Mouse (Mus musculus) embryo, embryonic 11.5 days (tissue): Measurements from ENCODE around the gene Foxl1.
"Not testable (repeated sequence)": the region's sequence is repeated elsewhere in the genome, so short reads cannot be mapped to it uniquely, and the experiment has no call there.

Source experiments
- DNase-seq: peaks from one replicate; pipeline ENCODE4 v3.0.0-alpha.2; 2012; ENCODE audit warnings: low read depth, low spot score

Gene Foxl1

DNA sequence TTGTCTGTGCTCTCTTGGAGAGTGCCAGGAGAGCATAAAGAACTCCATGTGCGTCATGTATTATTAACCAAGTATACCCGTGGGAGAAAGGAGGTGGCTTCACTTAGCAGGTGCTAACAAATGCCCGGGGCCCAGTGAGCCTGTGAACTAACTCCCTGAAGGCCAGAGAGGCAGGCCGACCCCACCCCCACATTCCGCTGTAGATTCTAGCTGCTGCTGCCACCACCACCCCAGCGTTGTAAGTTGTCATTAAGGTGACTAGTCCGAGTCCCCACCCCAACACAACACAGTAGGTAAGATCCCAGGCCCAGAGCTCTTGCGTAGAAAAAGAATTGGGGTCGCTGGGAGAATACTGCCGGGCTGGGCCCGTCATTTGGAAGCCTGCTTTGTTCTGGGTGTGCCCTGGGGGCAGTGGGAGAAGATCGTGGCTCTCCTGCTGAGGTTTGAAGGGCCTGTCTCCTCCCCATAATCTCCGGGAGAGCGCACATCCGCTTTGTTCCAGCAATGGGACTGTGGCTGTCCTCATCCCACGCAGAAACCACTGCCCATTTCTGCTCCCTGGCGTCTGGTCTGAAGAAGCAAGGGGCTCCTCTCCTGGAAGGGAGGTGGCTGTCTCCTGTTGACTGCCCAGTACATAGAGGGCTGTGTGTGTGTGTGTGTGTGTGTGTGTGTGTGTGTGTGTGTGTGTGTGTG, 3.0 kb upstream of the Foxl1 start:
- DNase-seq = no peak

DNA sequence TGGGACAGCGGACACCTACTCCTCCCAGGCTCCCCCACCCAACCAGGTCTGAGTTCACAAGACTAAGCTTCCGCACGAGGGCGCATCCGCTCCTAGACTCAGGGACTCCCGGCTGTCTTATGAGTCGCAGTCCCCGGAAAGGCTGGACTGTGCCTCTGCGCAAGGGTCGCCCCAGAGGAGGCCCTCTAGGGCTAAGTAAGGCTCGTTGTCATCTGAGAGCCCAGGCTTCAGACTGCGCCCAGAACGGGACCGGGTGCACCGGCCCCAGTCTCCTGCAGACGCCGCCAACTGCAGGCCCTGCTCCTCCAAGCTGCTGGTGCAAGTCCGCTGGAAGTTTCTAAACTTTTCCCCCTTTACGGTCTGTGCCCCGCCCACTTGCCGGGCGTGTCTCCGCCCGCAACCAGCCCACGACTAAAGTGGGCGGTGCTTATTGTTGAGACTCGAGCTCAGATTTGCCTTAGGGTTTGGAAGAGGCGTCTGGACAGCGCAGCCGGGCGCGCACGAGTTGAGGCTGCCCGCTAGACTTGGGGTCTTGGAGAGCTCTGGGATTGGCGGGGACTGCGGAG, 2.3 kb upstream of the Foxl1 start:
- peak; percentile 85 for DNase-seq

DNA sequence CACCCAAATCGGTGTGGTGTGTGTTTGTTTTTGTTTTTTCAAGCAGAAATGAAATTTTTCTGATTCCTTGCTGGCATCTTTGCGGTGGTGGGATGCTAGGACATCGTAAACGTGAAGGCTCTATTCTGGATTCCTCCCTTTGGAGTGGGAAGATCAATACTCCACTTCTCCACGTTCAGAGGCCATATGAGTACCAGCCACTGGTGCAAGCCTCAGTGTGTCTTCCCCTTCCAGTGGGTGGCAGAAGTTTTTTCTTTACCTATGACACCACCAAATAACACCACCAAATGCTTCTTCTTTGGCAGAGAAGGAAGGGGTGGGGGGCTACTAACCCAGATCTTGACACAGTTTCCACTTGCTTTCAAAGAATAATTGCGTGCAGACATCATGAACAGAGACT, 1.5 kb upstream of the Foxl1 start:
- DNase-seq = no peak

DNA sequence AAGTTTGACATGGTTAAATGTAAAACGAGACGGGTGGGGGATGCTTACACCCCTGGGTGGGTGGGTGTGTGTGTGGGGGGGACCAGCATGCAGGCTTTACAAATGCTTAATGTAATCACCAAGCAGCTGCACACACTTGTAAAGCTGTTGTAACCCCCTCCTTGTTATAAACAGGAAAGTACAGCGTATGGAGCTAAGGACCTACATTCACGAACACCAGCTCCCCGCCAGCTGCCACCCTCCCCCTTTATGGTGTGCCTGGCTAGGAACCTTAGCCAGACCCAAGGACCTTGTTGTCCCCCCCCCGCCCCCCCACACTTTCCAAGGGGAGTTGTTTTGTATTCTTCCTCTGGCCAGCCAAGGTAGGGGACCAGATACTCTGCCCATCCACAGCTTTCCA, 1.0 kb upstream of the Foxl1 start:
- DNase-seq = no peak

DNA sequence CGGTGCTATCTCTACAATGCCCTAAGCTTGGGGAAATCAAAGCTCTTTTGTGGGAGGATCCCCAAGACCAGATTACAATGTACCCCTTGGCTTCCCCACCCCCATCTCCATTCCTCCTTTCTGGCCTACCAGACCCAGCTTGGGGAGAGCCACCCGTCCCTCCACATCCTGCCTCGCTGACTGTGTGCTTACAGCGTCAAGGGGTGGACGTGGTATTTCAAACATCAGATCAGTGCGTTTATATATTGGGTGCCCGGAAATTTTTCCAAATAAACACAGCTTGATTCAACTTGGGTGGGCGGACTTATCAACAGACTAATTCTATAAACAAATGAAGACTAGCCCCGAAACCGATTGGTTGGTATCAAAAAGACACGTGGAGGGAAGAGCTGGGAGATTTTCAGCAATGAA, 444 bp upstream of the Foxl1 start:
- no peak for DNase-seq

DNA sequence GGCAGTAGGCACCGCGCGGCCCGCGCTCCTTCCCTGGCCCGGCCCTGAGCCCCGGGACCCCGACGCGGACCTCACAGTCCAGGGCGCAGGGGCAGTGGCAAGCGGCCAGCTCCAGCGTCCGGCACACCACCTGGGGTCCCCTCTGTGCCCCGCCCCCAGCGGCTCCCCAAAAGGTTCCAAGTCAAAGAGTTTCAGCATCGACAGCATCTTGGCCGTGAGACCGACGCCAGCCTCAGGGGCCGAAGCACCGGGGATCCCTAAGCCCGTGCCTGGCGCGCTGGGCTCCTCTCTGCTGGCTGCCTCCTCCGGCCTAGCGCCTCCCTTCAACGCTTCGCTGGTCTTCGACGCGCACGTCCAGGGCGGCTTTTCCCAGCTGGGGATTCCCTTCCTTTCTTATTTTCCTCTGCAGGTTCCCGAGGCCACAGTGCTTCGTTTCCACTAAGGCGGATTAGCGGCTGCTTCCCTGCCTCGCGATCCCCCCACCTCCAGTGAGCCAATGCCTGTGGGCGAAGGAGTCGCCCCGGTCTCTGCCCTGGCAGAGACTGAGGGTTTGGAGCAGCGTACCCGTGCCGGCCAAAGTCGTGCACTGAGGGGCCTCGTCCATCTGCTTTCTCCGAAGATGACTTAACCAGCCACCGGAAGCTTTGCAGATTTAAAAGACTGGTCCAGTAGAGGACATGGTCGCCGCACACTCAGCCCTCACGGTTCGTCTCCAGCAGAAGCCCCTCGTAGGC, 958 bp downstream of the Foxl1 start:
- no peak for DNase-seq

DNA sequence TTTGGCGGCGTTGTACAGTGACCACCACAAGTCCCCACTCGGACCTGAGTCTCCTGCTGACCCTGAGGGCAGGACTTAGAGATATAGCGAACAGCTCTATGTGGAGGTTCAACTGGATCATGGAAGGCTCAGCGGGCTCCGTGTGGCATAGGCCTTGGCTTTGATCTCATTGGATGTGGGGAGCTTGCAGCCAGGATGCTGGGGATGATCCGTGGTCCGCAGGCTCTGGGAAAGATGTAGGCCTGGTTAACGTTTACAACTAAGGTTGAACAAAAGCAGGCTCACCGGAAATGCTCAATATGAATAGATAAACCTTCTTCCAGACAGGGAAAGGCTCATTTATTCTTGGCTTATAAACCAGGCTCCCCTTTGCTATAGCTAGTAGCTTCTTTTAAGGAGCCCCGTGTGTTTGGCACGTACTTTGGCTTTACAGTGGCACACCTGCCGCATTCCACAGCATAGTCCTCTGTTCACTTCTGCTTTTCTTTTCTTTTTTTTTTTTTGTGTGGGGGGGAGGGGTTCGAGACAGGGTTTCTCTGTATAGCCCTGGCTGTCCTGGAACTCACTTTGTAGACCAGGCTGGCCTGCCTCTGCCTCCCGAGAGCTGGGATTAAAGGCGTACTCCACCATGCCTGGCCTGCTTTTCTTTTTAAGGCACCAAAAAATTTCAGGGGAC, 1.7 kb downstream of the Foxl1 start:
- DNase-seq = no peak

DNA sequence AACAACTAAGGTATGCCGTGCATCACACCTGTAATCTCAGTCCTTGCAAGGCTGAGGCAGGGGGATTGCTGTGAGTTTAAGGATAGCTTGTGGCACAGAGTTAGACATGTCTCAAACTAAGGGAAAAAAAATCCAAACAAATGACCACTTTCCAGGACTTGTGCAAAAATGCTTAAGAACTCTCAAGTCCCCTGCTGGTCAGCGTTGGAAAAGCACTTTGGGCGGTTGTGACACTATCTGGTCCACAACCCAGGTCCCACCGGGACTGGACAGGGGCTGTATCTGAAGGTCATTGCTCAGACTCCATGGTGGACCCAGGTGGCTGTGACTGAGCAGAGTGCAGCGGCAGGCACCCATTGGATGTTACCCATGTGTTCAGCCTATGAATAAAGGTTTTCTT, 2.8 kb downstream of the Foxl1 start:
- DNase-seq = no peak

DNA sequence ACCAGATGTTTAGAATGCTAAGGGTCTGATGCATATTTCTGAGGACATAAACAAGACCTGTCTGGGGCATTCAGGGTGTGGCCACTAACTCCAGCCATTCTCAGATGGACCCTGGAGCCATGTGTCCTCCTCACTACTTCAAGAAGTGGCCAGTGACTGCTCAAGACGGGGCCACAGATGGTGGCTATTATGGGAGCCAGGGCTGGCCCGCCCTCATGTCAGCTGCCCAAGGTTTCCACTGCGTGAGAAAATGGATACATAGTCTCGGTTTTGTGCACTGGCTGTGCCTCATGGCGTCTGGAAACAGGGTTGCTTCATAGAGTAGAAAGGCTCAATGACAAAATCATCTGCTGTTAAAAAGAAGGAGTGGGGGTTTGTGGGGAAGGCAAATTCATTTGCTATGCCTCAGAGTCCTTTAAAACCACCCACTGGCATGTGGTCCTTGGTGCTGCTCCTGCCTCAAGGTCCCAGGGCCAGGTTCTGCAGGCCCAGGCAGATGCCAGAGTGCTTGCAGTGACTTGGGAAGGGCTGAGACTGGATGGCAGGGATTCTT, 5.3 kb downstream of the Foxl1 start:
- DNase-seq = no peak

DNA sequence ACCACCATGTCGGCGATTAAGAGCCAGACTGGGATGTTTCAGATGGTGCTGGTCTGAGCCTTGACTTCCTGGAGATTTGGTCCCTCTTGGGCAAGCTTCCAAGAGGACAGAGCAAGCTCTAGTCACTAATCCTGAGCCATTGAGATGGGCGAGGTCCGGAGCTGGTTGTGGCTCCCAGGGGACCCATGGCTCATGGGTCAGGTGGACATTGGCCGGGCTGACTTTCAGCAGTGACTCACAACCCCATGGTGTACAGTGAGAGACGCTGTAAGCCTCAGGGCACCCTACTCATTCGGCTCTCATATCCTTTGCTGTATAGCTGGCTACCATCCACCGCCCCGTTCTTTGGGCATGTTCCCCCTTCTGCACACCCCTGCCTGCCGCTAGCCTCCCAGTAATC, 6.4 kb downstream of the Foxl1 start:
- DNase-seq = no peak

DNA sequence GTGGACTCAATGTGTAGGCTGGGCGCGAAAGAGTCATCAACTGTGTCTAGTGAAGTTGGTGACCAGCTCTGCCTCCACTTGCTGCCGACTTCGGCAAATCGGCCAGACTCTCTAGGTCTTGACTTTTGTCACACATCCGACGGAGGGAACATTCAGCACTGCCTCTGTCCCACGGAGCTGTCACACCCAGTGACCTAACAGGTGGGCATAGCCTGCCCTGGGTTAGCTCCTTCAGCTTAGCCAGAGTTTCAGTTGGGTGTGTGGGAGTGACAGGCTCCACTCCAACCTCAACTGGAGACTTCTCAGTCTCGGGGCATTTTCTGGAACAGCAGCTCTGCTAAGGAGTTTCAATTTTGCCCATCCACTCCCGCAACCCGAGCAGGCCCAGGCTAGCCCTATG, 6.8 kb downstream of the Foxl1 start:
- no peak for DNase-seq

DNA sequence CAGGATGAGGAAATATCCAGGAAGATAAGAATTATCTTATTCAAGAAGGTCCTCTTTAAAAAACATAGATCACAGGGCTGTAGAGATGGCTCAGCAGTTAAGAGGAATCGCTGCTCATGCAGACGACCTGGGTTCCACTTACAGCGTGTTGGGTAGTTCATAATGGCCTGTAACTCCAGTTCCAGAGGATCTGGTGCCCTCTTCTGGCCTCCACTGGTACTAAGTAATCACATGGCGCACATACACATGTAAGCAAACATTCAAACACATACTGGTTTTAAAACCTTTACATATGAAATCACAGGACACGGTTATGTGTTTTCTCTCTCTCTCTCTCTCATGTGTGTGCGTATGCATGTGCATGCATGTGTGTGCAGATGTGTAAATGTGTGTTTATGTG, 9.1 kb downstream of the Foxl1 start:
- DNase-seq = no peak

DNA sequence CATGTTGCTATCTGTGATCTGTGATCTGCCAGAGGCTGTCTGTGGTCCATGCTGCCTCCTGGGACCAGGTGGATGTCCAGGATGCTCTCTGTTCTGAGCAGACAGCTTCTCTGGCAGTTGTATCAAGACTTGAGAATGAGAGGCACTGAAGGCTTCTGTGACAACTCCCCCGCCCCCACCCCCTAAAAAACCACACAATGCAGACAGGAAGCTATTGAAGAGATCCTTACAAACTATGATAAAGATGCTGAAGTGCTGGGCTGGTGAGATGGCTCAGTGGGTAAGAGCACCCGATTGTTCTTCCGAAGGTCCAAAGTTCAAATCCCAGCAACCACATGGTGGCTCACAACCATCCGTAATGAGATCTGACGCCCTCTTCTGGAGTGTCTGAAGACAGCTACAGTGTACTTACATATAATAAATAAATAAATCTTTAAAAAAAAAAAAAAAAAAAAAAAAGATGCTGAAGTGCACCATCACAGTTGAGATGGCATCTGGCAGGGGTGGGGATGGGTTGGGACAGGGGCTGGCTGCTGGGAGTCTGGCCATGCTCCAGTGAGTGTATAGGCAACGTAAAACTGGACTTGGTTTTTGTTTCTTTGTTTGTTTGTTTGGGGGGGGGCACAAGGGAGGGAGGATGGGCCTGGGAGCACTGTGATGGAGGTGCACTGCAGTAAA, 17.9 kb downstream of the Foxl1 start:
- not testable (repeated sequence) for DNase-seq

DNA sequence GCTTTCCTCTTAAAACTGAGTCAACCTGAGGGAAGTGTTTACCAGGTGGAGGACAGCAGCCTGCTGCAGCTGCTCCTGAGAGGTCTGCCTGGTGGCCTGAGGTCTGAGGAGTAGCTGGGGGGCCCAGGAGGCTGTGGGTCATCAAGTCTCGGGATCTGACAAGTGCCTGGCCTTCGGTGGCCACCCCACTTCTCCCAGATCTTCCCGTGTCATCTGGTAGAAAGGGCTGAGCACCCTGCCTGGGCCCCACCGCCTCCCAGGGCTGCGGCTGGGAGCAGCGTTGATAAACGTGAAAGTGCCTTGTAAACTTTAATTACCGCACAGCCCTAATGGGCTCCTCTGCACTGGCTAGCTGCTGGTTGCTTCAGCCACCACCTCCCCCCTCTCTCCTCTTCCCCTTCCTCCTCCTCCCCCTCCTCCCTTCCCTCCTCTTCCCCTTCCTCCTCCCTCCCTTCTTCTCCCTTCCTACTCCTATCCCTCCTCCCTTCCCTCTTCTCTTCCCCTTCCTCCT, 20.9 kb downstream of the Foxl1 start:
- no peak for DNase-seq

DNA sequence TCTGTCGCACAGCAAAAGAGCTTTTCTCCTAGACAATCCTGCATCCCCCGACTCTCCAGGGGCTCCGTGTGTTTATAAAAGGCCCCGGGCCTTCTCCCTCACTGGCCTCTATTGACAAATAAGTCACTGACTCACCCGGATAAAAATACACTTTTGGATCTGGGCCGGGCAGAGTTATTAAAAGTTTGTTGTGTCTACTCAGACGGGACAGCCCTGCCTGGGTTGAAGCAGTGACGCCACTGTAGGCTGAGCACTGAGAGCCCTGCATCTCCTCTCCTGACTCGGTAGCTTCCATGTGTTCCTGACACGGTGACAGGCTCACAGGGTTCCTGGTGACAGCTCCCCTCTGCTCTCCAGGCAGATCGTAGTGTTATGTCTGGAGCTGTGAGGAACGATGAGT, 24.7 kb downstream of the Foxl1 start:
- no peak for DNase-seq

DNA sequence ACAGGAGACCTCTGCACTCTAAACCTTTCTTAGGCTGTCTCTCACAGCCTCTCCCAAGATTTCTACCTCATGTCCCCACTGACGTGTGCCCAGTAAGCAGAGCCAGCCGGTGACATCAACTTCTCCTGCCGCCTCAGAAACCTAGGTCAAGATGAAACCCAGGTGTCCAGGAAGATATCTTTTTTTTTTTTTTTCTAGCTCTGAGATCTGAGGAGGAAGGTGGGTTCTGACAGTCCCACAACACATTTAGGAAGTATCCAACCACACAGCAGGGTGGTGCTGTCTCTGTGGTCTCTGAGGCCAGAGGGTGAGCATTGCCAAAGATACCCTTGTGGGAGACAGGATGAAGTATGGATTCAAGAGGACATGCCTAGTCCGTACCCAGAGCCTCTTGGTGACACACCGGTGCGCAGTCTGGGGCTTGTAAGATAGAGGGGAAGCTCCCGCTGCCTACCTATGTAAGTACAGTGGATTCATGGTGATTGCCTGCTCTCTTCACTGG, 29.3 kb downstream of the Foxl1 start:
- no peak for DNase-seq

DNA sequence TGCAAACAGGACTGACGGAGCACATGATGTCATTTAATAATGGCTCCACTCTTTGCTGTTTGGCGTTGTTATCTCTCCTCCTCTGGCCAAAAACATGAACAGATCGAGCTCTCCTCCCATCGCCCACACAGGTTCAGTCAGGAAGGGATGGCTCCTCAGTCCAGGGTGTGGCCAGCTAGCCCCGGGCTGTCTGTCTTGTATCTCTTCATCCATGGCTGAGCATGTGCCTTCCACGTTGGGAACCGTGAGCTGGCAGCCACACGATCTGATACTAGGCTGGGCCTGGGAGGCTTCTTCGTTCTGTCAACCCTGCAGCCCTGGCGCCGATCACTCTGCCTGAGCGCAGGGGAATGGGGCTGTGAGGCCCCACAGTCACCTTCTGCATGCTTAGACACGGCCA, 31.1 kb downstream of the Foxl1 start:
- DNase-seq = no peak

DNA sequence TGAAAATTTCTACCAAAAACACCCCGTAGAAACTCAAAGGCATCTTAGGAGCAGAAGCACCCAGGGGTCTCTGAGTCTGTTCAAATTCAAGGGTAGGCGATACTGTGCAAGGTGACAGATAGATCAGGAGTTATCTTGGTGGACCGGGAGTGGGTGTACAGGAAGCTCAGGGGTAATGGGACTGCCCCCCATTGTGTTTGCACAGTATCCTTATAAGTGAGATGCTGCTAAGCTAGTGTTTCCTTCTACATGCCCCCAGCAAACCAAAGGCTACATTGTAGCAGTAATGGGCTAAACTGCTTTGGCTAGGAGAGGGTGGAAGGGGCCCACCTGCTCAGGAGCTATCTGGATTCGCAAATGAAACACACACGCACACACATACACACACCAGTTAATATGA, 33.7 kb downstream of the Foxl1 start:
- no peak for DNase-seq

DNA sequence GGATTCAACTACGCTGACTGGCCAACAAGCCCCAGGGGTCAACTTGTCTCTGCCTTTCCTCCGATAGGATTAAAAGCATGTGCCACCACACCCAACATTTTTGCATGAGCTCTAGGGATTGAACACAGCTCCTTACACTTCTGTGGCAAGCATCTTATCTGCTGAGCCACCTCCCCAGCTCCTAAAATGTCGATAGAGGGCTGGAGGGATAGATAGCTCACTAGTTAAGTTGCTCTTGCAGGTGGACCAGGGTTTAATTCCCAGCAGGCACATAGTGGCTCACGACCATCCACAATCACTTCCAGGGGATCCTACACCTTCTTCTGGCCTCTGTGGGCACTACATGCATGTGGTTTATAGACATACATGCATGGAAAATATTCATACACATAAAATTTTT, 34.7 kb downstream of the Foxl1 start:
- no peak for DNase-seq

DNA sequence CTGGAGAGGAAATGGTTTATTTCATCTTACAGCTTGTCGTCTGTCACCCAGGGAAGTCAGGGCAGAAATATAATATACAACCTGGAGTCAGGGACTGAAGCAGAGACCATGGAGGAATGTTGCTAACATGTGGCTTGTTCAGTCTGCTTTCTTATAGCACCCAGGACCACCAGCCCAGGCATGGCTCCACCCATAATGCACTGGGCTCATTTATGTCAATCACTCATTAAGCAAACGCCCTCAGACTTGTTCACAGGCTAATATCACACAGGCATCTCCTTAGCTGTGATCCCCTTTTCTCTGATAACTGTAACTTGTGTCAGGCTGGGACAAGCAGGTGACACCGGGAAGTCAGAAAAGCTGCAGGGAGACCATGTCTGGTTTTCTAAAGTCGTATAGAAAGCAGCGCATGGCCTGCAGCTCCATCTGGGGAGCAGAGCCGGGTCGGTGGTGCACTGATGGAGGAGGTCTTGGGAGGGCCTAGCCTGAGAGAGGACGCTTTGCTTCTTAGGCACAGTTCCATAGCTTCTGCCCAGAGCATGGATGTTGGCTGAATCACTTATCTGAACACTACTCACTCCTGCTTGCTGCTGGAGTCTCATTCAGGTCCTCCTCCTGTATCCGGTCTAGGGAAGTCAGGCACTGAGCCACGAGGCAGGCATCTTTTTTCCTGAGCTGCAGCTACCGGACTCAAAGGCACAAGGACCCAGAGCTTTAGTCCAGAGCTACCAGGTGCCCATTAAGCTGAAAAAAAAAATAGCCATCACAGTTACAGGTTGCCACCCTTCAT, 35.4 kb downstream of the Foxl1 start:
- no peak for DNase-seq
